Mouse (Mus musculus): Measurements from ENCODE around the gene Kcnj3. TPM values are rescaled to one million over a fixed set of nuclear protein-coding genes. Genes with fewer than 3 reads are reported as not detected.
"Not testable (repeated sequence)": the region's sequence is repeated elsewhere in the genome, so short reads cannot be mapped to it uniquely, and the experiment has no call there.

The Kcnj3 gene
- 1 to 10 TPM; 1.6 to 2.0 (median 1.7) TPM for total RNA-seq (2022)

DNA sequence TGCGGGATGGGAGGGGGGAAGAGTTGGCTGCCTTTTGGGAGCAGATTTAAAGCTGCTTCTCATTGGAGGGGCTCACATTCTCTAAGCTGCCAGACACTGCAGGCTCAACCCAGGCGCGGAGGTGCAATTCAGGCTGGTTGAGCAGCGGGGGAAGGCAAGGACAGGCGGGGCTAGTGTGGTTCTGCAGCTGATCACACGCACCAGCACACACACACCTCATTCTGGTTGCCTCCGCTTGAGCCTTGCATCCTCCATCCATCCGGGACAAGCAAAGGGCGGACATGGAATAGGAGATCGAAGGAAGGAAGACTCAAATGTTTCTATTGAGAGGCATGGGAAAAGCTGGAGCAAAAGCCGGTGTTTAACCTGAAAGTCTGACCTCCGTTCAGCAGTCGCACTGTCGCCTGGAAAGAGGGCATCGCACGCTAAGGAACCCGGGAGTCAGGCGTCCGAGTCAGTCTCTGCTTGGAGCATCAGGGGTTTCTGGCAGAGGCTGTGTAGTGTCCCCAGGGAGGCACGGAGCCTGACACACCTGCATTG, at the start of gene Kcnj3:
TSS of gene Kcnj3 (plus strand) at position 250 of the 540 bp plus-strand sequence.
- no peak for DNase-seq

DNA sequence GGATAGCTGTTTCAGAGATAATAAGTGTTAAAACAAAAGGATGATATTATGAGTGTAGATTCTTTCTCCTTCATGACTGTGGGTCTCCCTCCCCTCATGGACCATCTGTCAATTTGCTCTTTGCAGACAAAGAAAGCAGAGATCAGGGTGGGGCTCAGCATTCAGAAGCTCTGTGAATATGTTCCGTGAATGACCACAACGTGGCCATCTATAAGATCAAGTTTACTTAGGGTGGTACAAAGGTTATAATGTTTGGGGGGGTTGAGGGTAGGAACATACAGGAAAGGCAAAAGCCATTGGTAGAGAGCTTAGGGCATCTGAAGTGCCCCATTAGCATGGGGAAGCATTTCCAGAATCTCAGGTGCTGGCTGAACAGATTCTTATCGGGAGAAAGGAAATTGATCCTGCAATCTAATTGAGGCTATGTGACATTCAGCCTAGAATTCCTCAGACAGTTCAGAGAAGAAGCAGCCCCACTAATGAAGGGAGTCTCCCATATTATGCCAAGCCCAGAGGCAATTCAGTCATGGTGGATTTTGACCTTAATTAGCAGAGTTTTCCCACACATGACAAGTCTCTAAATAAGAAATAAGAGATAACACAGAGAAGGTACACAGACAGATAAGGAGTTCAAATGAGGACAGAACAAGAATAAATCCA, 45.3 kb upstream of the Kcnj3 start:
- DNase-seq = no peak

DNA sequence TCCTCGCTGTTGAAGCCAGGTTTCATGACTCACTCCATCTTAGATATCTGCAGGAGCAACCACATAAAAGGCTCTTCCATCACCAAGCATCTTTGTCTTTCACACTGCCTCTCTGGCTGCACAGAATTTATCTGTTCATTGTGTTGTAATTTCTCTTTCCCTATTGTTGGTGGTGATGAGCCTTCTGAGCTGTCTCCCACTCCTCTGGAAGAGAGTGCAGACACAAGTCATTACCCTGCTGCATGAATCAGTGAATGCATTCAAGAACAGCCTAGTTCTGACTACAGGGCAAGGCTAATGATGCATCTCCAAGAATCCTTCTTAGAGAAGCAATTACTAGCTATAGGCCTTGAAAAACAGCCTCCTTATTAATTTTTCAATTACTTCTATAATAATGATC, 30.5 kb upstream of the Kcnj3 start:
- no peak for DNase-seq

DNA sequence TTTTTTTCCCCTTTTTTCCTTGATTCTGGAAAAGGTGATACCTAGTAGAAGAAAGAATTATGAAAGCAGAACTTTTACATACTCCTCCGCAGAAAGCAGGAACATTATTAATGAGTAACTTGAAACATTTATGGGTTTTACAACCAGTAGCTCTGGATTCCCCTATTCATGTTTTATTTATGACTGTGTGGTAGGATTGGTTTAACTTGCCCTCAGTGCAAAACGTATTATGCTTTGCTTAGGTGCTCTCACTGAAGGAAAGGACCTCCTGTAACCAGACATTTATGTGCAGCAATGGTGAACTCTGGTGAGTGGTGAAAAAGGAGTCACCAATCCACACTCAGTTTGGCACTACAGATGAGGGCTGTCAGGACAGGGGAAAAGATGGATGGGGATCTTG, 8.1 kb upstream of the Kcnj3 start:
- no peak for DNase-seq

DNA sequence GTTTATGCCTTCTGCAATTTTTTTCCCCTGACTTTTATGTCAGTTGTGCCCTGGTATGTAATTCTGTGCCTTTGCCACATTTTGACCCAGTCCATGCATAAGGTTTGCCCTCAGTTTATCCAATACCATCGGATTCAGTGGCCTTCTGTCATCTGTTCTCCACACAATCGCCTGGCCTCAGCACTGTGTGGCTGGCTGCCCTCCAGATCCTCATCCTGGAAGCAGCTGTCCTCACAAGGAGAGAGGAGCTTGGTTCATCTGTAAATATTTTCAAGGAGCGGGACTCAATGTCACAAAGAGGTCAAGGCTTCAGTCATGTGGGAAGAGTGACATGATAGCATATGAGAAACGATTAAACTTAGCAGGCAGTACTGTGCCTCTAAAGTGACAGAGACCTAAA, 3.7 kb upstream of the Kcnj3 start:
- no peak for DNase-seq

DNA sequence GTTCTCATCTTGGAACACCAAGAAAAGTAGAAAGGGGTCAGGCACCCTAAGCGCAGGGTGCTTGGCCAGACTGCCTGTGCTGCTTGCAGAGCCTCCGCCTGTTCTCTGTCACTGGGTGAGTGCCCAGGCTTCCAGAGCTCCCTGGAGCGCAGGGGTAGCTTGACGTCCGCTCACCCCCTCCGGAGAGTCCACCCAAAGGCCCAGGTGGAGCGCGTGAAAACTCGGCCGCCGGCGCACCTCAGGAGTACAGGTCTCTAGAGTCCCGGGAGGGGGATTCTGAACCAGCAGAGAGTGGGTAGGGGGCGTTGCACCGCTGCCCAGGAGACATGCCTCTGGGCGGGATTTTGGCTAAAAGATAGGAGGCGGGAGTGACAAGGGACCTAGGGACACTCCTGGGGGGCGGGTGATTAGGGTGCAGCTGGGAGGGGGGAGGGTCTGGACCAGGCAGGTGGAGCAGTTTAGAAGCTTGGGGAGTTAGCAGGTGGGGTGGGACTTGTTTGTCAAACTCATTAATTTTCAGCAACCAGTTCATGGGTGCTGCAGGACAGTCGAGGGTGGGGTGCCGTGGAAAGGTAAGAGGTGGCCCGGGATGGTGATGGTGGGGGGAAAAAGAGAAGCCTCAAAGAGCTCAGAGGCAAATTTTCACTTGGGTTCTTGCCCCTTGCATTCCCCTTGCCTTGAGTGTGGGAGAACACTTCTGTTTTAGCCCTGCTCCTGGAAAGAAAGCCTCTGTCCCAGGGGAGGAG, 664 bp downstream of the Kcnj3 start:
- no peak for DNase-seq

DNA sequence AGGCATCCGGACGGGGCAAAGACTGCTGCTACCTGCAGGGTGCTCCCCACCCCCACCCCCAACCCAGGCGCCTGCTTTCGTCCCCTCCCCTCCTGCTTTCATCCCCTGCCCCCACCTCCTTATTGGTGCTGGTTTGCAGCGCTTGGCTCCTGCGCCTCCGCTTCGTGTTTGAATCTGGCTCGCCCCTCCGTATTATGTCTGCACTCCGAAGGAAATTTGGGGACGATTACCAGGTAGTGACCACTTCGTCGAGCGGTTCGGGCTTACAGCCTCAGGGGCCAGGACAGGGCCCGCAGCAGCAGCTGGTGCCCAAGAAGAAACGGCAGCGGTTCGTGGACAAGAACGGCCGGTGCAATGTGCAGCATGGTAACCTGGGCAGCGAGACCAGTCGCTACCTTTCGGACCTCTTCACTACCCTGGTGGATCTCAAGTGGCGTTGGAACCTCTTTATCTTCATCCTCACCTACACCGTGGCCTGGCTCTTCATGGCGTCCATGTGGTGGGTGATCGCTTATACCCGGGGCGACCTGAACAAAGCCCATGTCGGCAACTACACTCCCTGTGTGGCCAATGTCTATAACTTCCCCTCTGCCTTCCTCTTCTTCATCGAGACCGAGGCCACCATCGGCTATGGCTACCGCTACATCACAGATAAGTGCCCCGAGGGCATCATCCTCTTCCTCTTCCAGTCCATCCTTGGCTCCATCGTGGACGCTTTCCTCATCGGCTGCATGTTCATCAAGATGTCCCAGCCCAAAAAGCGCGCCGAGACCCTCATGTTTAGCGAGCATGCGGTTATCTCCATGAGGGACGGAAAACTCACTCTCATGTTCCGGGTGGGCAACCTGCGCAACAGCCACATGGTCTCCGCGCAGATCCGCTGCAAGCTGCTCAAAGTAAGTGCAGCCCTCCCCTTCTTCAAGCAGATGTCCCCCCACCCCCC, 1.5 kb downstream of the Kcnj3 start:
- DNase-seq = no peak

DNA sequence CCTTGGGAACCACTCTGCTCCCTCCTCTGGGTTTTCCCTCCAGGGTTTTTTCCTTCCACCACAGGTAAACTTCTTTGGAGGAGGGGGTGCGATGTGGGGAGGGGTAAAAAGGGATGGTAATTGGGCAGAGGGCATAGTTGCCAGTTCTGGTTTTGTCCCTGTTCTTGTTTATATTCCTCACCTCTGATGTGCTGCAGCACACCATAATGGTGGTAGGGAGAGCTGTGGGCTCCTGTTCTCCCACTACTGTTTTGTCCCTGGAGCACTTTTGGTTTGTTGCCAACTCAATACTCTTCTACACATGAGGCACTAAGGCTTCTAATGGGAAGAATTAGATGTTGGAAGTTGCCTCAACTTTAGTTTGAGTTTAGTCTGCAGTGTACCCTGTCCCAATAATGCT, 2.2 kb downstream of the Kcnj3 start:
- DNase-seq = no peak

DNA sequence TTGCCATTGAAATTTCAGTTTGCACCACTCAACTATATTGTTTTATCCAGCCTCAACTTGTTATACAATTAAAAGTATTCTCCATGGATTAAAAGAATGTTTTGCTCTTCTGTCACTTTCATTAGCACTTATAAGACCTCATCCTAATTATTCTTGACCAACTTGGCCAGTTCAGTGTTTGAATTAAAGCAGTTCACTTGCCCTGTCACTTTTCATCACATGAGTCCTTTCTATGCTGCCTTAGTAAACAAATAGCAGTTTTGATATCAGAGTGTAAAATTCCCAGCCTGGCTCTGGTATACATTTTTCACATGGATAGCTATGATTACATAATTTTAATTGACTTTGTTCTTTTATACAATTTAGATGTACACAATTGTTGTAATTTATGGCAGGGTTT, 3.4 kb downstream of the Kcnj3 start:
- DNase-seq = no peak

DNA sequence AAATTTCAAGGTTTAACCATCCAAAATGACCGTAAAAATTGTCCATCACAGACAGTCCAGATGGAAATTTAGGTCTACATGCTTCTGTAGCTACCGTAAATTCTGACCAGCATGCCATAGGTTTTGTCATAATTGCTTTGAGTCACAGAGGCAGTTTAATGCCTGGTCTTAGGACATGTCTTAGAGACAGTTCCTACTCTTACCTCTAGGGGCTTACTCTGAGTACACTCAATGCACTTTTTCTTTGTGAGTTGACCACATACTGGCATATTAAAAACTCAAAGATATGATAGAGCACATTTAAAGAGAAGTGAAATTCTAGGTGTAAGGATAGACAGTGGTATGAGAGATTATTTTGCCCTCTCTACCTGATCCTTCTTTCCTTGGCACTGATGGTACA, 6.2 kb downstream of the Kcnj3 start:
- DNase-seq = no peak

DNA sequence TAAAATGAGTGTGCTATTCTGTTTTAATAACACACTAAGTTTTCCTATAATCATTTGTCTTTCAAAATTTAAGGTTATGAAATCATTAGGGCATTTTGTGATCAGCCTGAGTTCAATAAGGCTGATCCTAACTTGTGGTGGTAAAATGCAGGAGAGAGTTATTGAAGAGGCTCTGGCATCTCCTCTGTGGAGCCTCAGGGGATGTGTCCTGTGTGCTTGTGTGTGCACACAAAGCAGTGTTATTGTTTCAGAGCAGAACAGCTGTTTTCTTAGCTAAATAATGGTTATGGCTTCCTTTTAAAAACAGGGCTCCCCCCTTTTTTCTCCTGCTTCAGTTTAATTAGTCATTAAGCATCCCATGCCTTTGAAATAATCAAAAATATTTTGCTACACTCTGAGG, 11.5 kb downstream of the Kcnj3 start:
- no peak for DNase-seq

DNA sequence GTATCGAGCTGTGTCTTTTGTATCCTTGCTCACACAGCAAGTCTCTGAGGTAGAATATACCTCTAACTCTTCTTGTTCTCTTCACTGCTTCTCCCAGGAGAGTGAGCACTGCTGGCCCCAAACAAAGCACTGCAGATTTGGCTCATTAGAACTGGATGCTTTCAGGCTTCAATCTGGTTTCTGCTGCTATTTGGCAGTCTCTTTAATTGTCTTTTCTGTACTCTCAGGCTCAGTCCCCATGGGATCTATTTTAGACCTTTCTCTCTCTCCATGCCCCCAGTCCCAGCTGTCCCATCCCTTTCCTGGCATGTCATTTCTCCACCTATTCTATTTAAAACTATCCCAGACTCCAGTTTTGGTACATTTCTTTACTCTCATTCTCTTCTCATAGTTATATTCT, 15.0 kb downstream of the Kcnj3 start:
- DNase-seq = no peak

DNA sequence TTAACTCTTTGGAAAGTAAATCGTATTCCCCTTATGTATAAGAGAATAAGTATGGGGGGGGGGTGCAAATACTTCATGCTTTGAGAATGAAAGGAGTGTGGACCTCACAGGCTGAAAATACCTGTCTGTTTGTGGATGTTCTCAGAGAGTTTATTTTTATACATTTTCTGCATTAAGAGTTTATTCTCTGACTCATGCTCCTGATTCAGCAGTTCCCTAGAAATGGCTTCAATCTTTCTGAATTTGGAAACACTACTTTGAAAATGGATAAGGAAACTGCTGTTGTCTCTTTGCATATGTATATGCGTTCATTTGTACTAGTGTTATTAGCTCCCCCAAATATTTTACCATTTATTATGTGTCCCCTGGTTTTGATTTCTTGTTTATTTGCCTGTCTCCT, 23.4 kb downstream of the Kcnj3 start:
- DNase-seq = no peak

DNA sequence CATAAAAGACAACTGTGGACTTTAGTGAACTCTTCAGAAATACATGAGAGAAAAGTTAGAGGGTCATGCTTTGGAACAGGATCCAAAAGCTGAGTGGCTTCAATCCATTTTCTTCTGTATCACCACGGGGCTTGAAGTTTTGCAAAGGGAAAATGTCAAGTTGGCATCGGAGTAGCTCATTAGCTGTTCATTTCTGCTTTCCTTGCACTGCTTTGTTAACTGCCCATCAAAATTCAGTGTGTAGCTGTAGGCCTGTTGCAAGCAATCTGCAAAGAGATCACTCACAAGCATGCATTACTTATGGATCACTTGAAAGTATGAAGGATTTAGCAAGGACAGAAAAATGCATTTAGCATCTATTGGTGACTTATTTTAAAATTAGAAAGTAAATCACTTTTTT, 33.4 kb downstream of the Kcnj3 start:
- DNase-seq = no peak

DNA sequence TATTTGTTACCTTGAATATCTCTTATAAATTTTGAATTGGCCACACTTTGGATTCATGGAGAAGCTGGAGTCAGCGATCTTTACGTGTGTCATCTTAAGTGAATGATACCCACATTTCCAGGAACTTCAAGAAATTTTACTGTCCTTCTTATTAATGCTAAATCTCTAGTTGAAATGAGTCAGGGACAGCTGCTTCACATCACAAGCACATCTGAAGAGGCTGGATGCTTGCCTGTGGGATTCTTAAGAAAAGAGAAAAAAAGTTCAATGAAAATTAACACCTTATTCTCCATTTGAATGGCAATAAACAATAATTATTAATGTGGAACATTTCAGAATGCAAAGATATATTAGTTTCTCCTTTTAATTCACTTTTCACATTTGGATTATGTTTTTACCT, 34.2 kb downstream of the Kcnj3 start:
- no peak for DNase-seq

DNA sequence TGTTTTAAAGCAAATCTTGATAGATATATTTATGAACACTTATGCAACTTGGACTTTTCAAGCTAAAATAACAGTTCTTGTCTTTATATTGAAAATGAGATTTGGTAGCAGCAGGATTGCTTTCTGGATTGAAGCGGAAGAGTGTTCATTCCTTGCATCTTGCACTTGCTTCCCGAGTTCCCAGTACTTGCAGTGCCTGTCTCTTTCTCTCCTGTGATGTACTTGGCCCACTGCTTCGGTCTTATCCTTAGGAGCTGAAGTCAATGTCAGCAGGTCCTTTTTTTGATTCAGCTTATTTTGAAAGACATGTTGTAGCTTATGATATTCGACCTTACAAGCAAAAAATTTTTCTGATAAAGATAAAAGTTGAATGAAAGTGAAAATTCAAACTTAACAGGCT, 43.7 kb downstream of the Kcnj3 start:
- DNase-seq = no peak

DNA sequence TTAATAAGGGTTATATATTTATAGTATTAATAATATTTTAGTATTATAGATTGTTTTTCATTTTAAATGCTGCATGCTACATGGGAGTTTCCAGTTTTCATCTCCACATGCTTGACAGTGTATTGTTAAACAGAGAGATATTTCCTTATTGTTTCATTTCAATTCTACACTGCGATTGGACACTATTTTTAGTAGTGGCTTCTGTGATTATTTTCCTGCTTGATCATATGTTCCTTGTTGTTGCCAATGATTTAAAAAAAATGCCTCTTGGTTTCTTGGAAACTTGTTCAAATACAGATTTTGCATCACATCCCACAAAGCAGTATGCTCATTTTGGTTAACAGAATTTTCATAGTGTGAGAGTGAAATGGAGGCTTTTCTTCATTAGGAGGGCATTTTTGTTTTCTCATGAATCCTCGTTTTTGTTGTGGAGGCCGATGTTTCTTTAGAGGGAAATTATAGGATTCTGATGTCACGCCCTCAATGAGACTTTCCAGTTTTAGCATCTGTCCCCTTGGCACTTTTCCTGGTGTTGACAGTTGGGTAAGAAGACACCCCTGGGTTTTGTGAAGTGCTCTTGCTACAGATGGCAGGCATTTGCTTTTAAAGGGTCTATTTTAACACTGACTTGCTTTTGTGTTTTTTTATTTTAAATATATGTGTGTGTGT, 44.3 kb downstream of the Kcnj3 start:
- no peak for DNase-seq

DNA sequence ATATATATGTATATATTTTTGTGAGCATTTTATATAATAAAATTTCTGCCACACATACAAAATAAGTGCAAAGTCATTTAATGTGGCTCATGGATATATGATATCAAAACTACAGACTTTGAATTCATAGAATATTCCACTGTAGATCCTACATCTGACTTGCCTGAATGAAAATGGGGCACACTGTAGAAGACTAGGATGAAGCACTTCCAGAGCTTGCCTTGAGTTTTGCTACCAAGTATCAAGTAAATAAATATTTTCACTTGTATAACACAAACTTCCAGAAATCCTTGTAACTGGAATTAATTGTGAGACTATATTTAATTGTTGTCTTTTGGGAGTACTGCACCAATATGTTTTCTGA, 44.8 kb downstream of the Kcnj3 start:
- DNase-seq = no peak

DNA sequence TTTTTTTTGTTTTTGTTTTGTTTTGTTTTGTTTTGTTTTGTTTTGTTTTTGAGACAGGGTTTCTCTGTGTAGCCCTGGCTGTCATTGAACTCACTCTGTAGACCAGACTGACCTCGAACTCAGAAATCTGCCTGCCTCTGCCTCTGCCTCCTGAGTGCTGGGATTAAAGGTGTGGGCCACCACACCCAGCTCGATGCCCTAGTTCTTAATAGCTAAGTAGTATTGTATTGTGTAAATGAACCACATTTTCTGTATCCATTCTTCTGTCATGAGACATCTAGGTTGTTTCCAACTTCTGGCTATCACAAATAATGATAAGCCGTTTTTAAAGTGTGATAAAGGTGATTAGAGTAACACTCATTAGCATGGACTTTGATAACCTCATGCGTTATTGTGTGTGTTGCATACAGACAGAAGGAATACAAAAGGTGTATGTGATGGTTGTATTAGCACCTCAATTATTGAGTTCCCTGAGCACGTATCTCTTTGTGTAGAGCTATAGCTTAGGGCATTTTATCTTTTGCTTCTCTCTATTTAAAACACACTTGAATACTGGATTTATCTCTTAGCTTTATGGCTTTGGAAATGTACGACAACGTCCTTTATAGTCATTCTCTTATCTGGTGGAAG, 49.8 kb downstream of the Kcnj3 start:
- not testable (repeated sequence) for DNase-seq

DNA sequence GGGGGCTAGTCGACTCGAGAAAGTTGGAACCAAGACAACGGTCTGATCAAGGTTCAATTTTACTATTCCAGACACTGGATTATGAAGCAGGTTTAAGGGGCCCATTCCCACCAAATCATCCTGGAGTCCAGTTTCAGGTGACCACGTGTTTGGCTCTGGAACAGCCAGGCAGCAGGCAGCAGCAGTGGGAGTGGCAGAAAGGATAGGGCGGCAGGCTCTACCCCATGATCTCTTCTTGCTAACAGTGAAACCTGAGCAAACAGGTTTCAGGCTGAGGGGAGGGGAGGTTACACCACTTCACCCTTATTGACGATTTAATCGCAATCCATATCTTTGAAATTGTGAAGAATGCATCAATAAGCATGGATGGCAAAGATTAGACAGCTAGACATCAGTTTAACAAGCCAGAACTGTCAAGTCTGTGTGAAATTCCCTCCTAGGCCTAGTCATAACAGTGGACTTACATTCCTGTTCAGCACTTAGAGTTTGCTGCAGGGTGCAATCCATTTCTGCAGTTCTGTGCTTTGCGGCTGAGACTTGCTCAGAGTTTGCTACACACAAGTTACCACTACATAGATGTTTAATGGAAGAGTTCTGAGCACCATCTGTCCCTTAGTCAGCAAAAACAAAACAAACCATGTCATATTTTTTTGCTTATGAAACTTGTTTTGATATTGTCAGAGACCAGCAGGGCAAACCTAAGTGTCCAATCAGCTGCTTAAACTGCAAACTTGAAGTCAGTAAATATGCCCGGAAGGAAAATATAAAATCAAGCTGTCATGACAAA, 67.8 kb downstream of the Kcnj3 start:
- DNase-seq = no peak

DNA sequence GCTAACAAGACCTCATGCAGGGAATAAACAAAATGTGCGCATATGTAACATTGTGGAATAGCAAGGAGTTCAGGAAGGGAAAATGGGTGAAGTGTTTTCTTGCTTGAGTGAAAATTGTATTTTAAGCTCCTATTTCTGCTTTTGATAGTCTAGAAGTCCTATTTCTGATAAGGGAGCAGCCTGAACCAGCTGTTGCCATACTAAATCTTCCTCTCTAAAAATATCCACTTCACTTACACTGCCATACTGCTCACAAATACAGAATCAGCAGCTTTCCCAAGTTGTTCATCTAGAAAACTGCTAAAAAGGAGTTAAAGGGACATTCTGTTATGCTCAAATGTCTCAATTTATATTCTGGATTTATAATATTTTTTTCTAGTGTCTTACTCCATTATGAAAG, 69.9 kb downstream of the Kcnj3 start:
- DNase-seq = no peak
